Mouse (Mus musculus): ENCODE measurements around the gene Gadd45b.

Gene Gadd45b

DNA sequence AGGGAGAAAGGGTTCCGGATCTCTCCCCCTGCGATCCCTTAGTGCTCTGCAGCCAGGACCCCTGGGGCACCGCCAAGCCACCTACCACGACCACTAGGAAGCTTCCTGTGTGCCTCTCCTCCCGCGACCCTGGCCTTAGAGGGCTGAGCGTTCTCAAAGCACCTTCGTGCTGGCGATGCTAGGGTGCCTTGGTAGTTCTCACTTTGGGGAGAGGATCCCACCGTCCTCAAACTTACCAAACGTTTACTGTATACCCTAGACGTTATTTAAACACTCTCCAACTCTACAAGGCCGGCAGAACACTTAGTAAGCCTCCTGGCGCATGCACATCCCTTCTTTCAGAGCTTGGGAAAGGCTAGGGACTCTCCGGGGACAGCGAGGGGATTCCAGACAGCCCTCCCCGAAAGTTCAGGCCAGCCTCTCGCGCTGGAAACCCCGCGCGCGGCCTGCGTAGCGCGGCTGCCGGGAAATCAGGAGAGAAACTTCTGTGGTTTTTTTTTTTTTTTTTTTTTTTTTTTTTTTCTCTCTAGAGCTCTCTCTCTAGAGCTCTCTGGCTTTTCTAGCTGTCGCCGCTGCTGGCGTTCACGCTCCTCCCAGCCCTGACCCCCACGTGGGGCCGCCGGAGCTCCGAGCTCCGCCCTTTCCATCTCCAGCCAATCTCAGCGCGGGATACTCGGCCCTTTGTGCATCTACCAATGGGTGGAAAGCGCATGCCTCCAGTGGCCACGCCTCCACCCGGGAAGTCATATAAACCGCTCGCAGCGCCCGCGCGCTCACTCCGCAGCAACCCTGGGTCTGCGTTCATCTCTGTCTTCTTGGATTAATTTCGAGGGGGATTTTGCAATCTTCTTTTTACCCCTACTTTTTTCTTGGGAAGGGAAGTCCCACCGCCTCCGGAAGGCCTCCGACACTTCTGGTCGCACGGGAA is at the start of gene Gadd45b:
TSS of gene Gadd45b (plus strand) at position 775 of the 928 bp plus-strand sequence.
- DNase-seq (ENCODE audit: low read depth, low spot score): peak; percentile 99

DNA sequence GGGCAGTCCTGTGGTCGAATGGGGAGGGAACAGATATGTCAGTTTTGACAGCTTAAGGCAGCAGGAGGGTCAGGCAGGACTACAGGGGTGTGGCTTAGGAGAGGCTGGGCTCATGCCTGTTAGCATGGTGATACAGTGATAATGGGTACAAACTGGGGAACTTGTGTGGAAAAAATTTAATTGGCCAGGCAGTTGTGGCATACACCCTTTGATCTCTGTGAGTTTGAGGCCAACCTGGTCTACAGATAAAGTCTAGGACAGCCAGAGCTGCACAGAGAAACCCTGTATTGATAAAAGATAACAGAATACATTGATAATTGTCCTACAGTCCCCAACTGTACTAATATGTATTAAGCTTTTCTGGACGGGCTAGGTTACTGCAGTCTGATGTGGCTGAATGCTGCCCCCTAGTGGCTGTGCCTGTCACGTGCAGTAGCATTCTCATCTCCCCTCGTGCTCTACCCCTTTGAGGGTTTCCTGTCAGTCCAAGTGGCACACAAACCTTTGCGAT is 49.7 kb upstream of the Gadd45b start:
- DNase-seq (ENCODE audit: low read depth, low spot score): peak; percentile 89

DNA sequence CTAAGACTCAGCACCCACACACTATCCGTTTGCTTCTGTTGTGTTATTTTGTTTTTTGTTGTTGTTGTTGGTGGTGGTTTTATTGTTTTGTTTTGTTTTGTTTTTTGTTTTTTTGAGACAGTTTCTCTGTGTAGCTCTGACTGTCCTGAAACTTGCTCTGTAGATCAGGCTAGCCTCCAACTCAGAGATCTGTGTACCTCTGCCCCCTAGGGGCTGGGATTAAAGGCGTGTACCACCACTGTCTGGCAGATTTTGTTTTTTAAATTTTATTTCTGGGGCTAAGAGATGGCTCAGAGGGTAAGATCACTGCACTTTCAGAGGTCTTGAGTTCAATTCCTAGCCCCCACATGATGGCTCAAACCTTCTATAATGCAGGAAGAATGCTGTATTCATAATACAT is 49.0 kb upstream of the Gadd45b start:
- DNase-seq (ENCODE audit: low read depth, low spot score): peak; percentile 50

DNA sequence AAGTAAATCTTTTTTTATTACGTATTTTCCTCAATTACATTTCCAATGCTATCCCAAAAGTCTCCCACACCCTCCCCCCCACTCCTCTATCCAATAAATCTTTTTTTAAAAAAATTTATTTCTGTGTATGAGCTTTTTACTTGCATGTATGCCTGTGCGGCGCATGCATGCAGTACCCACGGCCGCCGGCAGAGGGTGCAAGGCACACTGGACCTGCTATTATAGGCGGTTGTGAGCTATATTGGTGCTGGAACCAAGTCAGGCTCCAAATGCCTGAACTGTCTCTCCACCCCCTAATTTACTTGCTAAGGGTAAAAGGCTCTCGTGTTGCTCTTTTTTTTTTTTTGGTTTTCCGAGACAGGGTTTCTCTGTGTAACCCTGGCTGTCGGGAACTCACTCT is 48.6 kb upstream of the Gadd45b start:
- DNase-seq (ENCODE audit: low read depth, low spot score): peak; percentile 90

DNA sequence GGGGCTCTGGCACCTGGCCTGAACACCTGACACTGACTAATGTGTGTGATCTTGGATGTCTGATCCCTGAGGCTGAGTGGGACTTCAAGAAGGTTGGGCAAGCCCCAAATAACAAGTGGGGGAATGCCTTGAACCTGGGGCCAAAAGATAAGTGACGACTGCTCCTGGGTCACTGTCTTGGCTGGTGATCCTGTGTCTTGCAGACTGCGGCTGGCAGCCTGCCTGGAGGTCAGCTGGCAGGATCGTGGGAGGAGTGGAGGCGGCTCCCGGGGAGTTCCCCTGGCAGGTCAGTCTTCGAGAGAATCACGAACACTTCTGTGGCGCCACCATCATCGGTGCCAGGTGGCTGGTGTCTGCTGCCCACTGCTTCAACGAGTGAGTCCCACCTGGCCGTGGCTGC is 42.7 kb upstream of the Gadd45b start:
- no peak for DNase-seq (ENCODE audit: low read depth, low spot score)

DNA sequence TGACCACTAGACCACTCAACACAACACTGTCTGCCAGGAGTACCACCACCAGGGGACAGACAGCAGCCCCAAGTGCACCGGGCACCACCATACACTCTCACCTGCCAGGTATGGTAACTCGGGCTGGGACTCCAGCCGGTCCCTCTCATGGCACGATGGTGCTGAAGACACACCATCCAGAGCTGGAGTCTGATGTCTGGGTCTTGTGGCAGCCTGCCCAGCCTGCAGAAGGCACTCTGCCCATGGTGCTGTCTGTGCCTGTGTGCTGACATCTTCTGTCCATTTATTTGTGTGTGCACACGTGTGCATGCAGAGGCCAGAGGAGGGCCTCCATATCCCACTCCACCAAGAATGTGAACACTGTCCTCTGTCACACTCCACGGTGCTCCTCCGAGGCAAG is 34.8 kb upstream of the Gadd45b start:
- DNase-seq (ENCODE audit: low read depth, low spot score): no peak

DNA sequence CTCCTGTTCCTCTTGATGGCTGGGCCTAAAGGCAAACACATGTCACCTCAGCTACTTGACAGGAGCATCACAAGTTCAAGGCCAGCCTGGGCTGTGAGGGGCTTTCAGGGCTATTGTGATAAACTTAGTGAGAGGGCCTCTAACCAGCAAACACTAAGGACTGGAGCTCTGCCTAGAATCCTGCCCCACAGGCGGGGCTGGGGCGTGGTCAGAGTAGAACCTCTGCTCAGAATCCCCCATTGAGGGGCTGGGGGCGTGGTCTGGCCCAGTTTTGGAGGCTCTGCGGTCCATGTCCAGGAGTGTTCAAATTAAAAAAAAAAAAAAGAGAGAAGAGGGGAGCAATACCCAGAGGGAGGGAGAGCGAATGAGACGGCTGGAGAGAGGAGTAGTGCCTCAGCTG is 34.2 kb upstream of the Gadd45b start:
- peak; percentile 37 for DNase-seq (ENCODE audit: low read depth, low spot score)

DNA sequence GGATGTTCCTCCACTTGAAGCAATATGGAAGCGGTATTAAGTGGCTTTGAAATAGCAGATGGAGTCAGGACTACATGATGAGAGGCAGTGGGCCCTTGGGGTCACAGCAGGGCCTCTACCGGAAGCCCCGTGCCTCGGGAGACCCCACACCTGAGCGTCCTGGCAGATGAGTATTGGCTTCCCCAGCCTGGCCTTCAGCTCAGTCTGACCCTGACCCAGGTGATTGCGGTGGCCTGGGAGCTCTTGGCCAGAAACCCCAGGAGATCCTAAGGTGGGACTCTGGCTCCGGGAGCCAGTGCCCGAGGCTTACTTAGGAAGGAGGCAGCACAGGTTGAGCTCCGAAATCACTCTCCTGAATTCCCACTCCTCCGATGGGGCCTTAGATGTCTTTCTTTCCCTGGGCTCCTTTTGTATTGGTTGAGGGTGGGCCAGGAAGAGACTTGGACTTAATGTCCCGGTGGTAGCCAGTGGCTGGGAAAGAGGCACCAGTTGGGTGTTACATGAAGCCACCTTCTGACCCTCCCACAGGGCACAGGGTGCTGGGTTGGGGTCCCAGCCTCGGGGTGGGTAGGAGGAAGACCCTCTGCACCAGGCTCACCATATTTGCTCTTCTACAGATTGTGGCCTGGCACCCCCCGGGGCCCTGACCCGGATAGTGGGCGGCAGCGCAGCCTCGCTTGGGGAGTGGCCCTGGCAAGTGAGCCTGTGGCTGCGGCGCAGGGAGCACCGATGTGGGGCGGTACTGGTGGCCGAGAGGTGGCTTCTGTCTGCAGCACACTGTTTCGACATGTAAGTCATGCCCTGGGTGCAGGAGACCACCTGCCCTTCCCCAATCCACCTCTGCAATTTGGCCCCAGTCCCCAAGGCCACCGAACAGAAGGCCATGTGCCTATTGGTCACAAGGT is 33.0 kb upstream of the Gadd45b start:
- DNase-seq (ENCODE audit: low read depth, low spot score): no peak

DNA sequence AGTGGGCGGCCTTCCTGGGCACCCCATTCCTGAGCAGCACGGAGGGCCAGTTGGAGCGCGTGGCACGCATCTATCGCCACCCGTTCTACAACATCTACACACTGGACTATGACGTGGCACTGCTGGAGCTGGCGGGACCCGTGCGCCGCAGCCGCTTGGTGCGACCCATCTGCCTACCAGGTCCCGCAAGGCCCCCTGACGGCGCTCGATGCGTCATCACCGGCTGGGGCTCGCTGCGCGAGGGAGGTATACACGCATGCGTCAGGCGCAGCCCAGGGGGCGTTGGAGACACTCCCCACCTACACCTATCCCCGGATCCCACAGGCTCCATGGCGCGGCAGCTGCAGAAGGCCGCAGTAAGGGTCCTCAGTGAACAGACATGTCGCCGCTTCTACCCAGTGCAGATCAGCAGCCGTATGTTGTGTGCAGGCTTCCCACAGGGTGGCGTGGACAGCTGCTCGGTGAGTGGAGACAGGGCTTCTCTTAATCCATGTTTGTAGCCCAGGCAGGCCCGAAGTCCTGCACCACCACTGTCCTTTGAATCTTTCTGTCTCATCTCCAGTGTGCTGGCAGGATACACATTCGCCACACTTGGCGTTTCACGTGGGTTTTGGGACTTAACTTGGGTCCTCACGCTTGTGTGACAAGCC is 31.9 kb upstream of the Gadd45b start:
- DNase-seq (ENCODE audit: low read depth, low spot score): peak; percentile 85

DNA sequence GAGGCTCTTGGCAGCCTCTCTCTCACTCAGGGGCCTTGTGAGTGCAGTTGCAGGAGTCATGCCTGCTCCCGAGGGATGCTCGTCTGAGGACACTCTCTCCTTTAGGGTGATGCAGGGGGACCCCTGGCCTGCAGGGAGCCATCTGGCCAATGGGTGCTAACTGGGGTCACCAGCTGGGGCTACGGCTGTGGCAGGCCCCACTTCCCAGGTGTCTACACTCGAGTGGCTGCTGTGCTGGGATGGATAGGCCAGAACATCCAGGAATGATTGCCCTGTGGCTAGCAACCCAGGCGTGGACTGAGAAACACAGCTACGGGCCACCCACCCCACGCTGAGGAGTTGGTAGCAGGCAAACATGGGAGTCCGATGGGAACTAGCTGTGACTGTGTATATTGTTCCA is 30.8 kb upstream of the Gadd45b start:
- no peak for DNase-seq (ENCODE audit: low read depth, low spot score)

DNA sequence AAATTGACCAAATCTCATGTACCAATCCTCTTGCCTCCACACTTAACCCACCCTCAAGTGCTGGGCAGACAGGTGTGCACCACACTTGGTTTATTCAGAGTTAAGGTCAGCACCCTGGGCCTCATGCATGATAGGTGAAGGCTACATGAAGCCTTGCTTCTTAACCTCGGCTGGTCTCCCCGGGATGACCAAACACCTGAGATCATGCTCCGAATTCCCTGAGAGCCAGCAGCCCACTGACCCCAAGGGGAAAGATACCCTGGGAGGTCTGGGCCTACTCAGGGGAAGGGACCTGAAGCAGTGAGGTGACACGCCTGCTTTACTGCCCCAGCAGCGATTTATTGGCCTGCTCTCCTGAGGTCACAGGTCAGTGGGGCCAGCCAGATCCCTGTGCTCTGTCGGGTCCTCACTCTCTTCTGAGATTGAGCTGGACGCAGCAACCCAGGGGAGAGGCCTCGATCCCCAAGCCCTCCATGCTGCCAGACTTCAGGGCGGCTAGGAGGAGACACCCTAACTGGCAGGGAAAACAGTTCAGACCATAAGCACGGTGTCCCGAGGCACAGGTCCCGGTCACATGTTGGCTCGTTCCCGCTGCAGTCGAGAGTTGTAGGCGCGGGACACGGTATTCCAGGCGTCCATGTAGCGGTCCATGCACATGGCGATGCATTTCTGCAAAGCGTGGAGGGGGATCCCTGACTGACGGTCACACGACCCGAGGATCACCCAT is 30.1 kb upstream of the Gadd45b start:
- no peak for DNase-seq (ENCODE audit: low read depth, low spot score)

DNA sequence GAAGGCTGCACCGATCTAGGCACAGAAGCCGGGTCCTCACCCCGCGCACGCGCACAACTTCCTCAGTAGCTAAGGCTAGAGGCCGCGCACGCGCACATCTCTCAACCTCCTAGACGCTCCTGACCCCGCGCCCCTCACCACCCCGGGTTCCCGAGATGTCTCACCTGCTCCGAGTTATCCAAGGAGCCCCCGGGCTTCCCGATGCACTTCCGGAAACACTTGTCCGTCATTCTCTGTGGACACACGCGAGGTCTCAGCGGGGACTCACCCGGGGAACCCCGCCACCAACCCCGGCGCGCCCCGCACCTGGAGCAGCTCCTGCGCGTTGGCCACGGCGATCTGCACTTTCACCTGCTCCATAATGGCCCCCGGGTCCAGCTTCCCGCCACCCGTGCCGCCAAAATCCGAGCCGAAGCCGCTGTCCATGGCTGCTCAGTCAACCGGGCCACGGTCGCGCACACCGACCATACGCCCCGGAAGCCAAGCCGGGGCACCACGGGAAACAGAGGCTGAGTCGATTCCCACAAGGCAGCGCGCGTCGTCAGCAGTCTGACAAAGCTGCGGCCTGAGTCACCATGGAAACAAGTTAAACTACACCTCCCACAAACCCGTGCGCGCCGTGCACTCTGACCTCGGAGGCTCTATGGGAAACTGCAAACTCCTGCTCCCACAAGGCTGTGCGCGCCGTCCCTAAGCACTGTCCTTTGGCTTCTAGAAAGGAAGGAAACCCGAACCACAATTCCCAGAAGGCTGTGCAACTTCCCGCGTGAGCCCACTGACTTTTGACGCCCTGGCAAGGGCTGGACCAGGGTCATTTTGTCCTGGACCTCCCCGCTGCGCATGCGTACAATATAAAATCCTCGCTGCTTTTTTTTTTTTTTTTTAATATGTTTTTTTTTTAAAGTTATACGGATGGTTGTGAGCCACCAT is 29.3 kb upstream of the Gadd45b start, which contains the start of gene Timm13:
TSS of gene Timm13 (minus strand) at position 652 of the 930 bp plus-strand sequence.
- DNase-seq (ENCODE audit: low read depth, low spot score): peak; percentile 100

DNA sequence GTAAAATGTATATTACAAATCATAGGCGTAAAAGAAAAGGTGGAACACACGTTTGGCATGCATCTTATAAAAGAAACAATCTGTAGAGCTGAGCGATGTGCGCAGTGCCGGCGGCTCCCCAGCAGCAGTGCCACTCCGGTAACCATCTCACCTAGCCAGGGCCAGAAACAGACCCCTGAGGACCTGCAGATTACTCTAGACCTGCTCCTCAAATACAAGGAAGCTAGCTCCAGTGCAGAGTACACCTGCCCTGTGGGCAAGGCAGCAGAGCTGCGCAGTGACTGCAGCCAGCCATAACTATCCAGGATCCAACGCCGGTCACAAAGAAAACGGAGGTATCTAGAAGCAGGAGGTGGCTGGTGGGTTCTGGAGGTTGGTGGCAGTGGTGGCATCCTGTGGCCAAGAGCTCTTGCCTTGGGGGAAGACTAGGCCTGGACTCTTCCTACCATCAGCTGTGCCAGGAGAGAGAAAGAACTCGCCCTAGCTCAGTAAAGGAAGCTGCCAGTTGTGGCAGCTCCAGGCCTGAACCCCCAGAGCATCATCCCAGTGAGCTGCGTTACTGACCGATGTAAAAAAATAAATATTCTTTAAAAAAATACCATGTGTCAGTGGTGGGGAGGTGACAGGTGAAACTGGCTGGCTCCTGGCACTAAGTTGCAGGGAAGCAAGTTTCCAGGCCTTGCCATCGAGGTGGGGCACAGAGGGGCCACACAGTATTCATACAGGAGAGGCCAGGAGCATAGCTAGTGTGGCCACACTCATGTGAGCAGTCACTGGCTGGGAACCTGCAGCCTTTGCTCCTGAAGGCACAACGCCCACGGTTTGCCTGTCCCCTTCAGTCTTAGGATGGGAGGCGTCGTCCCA is 28.2 kb upstream of the Gadd45b start:
- no peak for DNase-seq (ENCODE audit: low read depth, low spot score)

DNA sequence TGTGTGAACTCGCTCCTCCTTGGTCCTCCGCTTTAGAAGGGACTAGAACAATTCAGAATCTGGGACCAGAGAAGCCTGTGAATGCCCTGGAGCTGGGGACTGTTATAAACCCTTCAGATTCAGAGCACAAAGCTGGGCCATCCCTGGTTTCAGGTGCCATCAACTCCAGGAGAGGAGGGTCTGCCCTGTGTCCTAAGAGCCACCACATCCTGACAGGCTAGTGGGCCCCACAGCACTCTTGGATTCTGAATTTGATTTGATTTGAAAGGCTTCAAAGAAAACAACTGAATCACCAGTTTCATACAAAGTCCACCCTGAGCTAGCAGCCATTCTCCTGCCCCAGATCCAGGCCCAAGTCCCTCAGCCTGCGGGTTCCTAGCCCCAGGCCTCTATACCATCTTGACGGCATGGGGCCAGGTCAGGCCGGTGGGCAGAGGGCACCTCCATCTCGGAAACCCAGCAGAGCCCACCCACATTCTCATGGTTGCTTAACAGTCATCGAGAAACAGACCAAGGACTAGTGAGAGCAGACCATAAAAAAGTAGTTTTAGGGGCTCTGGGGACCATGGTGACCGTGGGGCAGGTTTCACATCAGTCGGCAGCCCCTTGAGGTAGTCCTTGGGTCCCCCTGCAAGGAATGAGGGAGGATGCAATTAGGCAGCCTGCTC is 27.5 kb upstream of the Gadd45b start:
- no peak for DNase-seq (ENCODE audit: low read depth, low spot score)

DNA sequence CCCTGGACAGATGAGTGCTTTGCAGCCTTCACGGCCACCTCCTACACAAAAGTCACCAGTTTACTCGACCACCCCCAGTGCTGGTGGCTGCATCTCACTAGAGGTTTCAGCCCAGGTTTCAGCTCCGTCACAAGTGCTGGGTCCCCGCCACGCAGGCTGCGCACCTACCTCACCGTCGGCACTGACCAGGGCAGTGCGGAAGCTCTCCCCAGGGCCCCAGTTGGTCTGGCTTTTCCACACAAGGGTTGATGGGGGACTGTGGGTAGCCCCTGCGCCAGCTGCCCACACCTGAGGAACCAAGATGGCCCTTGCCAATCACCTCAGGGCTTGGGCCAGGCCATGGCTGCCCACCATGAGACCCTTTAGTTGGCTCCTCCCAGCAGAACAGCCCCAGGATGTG is 26.6 kb upstream of the Gadd45b start:
- no peak for DNase-seq (ENCODE audit: low read depth, low spot score)

DNA sequence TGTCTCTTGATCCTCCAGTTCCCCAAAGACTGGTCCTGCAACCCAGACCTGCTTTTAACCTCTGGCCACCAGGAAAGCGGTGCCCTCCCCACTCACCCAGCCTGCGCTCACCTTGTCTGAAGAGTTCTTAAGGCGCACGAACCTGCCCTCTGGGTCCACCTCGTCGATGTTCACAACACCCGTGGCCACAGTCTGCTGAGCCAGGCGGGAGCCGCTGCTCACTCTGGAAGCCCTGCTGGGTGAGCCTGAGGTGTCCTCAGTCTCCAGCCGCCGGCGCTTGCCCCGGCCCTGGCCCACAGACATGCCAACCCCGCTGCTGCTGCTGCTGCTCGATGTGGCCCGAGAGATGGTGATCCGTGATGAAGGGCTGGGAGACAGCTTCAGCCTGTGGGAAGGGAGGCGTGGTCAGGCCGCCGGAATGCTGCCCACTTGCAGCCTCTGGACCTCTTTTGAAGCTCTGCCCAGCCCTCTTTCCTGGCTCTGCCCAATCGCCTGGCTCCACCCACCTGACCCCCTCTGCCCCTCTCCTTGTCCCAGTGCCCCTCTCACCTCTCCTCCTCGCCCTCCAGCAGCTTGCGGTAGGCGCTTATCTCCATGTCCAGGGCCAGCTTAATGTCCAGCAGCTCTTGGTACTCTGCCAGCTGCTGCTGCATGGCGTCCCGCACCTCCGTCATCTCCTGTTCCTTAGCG is 25.7 kb upstream of the Gadd45b start:
- no peak for DNase-seq (ENCODE audit: low read depth, low spot score)

DNA sequence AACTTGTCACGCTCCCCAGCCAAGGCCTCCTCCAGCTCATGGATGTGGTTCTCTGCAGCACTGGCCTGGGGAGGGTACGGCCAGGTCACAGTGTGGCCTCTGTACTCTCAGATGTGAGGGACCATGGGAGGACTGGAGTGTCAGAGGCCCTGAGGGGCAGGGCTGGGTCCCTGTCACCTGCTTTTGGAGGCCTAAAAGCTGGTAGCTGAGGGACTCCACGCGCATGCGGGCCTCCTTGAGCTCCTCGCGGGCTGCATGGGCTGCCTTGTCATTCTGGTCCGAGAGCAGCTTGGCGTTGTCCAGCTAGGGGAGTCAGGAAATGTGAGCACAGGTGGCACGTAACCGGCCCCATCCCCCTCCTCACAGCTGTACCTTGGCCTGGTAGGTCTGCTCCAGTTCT is 25.2 kb upstream of the Gadd45b start:
- no peak for DNase-seq (ENCODE audit: low read depth, low spot score)

Measured in ZHBTc4 (cell line).